Comparison of ENCODE assay signal across 39 mouse cellular contexts in genomic region chr9:35567995-35568394, GRCm38 (mm10). TPM values are rescaled to one million over a fixed set of nuclear protein-coding genes. Genes with fewer than 3 reads are reported as not detected.
DNase-seq lines count a peak whose midpoint lies in the region; ATAC-seq and TF ChIP-seq lines count a peak whose summit lies in the region.
"Had no signal": no experiment of that assay in that cellular context is flagged by ENCODE, and none has a peak within 500 bp of the region (broad histone marks: within the 10 kb centered on the region; RNA-seq: fewer than 3 reads in every experiment).

No protein-coding gene starts in this region.

- H3K4me3 ChIP-seq in heart, embryonic 11.5 days (ENCODE audit: low read depth, low read length): peak overlapping the region; percentile 8; the same call in 1 of the 2 replicates
- no peak overlapping the region for H3K4me3 ChIP-seq in heart, embryonic 10.5 days
- no peak overlapping the region for H3K4me3 ChIP-seq in midbrain, embryonic 11.5 days (ENCODE audit: low read depth, low read length)
- H3K4me3 ChIP-seq in midbrain, embryonic 16.5 days (ENCODE audit: low read depth, low read length): no peak overlapping the region
- peak overlapping the region; percentile 82; the same call in 1 of the 2 replicates for H3K4me3 ChIP-seq in liver, embryonic 13.5 days (replicated peaks)
- no peak overlapping the region for H3K4me3 ChIP-seq in myocyte
- H3K4me3 ChIP-seq: embryonic facial prominence, embryonic 15.5 days; heart, embryonic 12.5 days; hindbrain, embryonic 12.5 days; lung, embryonic 15.5 days; neural tube, embryonic 15.5 days had no signal

- H3K27ac ChIP-seq in heart, embryonic 11.5 days (ENCODE audit: low read depth, low read length): no peak overlapping the region
- no peak overlapping the region for H3K27ac ChIP-seq in heart, embryonic 10.5 days
- no peak overlapping the region for H3K27ac ChIP-seq in midbrain, embryonic 11.5 days (ENCODE audit: low read depth, low read length)
- H3K27ac ChIP-seq in midbrain, embryonic 16.5 days (ENCODE audit: low read length): no peak overlapping the region
- H3K27ac ChIP-seq in liver, embryonic 13.5 days: no peak overlapping the region
- H3K27ac ChIP-seq: embryonic facial prominence, embryonic 15.5 days; hindbrain, embryonic 12.5 days; hindbrain, postnatal 0 days; lung, embryonic 15.5 days; midbrain, embryonic 13.5 days; neural tube, embryonic 15.5 days had no signal

- H3K9ac ChIP-seq in heart, embryonic 11.5 days (ENCODE audit: low read depth, low read length): no peak overlapping the region
- H3K9ac ChIP-seq in midbrain, embryonic 11.5 days (ENCODE audit: low read length): no peak overlapping the region
- H3K9ac ChIP-seq in midbrain, embryonic 16.5 days (ENCODE audit: low read depth, low read length): no peak overlapping the region
- H3K9ac ChIP-seq in liver, embryonic 13.5 days: peak overlapping the region; percentile 87; the same call in 1 of the 2 replicates
- H3K9ac ChIP-seq: embryonic facial prominence, embryonic 15.5 days; heart, embryonic 12.5 days; hindbrain, embryonic 12.5 days; lung, embryonic 15.5 days; midbrain, embryonic 13.5 days; neural tube, embryonic 15.5 days had no signal

- DNase-seq in heart, embryonic 10.5 days (ENCODE audit: low spot score): no peak
- DNase-seq in midbrain, embryonic 11.5 days (ENCODE audit: low spot score, missing footprints): peak; percentile 61
- DNase-seq in liver, embryonic 13.5 days: no peak
- DNase-seq in gastrocnemius, adult 8-10 months (ENCODE audit: low spot score in 2 of 2): no peak
- DNase-seq: adrenal gland, adult 2 months; B cell, adult 2 months; cerebellum, adult 2 months; cerebellum, postnatal 14 days; gastrocnemius, postnatal 14 days; heart, postnatal 14 days; kidney, adult 9 months; kidney, postnatal 10 days; retina, postnatal 1 day; right cerebral cortex, postnatal 14 days; thymus, postnatal 14 days had no signal

- 0 out of 2 replicates have a peak, but pooled peaks cover 3% of the 10 kb centered on the region for H3K4me1 ChIP-seq in heart, embryonic 11.5 days (ENCODE audit: control insufficient read depth, insufficient read depth, low read length)
- H3K4me1 ChIP-seq in heart, embryonic 10.5 days: peaks cover 10% of the 10 kb centered on the region; the same call in 1 of the 2 replicates
- peaks cover 9% of the 10 kb centered on the region for H3K4me1 ChIP-seq in midbrain, embryonic 11.5 days (ENCODE audit: control insufficient read depth, insufficient read depth, low read length)
- peaks cover 9% of the 10 kb centered on the region for H3K4me1 ChIP-seq in midbrain, embryonic 16.5 days (ENCODE audit: control insufficient read depth, insufficient read depth, low read length)
- H3K4me1 ChIP-seq in liver, embryonic 13.5 days (replicated peaks): peaks cover 28% of the 10 kb centered on the region

- WGBS in heart, embryonic 11.5 days (ENCODE audit: insufficient replicate concordance): 81% methylated on average over 3 of the region's 3 CpGs
- 88% methylated on average over 3 of the region's 3 CpGs for WGBS in heart, embryonic 10.5 days
- 87% methylated on average over 3 of the region's 3 CpGs for WGBS in midbrain, embryonic 11.5 days
- WGBS in midbrain, embryonic 16.5 days: 87% methylated on average over 3 of the region's 3 CpGs
- 78% methylated on average over 3 of the region's 3 CpGs for WGBS in liver, embryonic 13.5 days (ENCODE audit: insufficient replicate concordance)

- ATAC-seq in heart, embryonic 11.5 days (replicated peaks; ENCODE audit: insufficient number of reproducible peaks, low FRiP score, low TSS enrichment): no peak
- ATAC-seq in midbrain, embryonic 11.5 days (ENCODE audit: low FRiP score): no peak
- no peak for ATAC-seq in midbrain, embryonic 16.5 days
- no peak for ATAC-seq in liver, embryonic 13.5 days (ENCODE audit: low read depth)
- ATAC-seq: activated CD4-positive, CD25-positive, alpha-beta regulatory T cell, adult 4 months; hindbrain, postnatal 0 days; intestine, embryonic 16.5 days; midbrain, embryonic 13.5 days had no signal

- no peak for TF ChIP-seq POLR2A in myocyte (IDR thresholded peaks at IDR 0.05; ENCODE audit: insufficient read length, low read depth)

- peaks cover 62% of the 10 kb centered on the region for H3K79me2 ChIP-seq in myocyte (ENCODE audit: control insufficient read depth, insufficient read depth)

- no peak overlapping the region for H3ac ChIP-seq in myocyte (ENCODE audit: control insufficient read depth, insufficient read length)

- 0 out of 2 replicates have a peak, but pooled peaks cover 3% of the 10 kb centered on the region for H3K27me3 ChIP-seq in heart, embryonic 11.5 days (ENCODE audit: control insufficient read depth, insufficient read depth, low read length)
- H3K27me3 ChIP-seq in heart, embryonic 10.5 days (ENCODE audit: insufficient read depth, poor library complexity, severe bottlenecking): no peaks in the 10 kb centered on the region
- no peaks in the 10 kb centered on the region for H3K27me3 ChIP-seq in midbrain, embryonic 11.5 days (ENCODE audit: control insufficient read depth, insufficient read depth, low read length)
- H3K27me3 ChIP-seq in midbrain, embryonic 16.5 days (ENCODE audit: control insufficient read depth, insufficient read depth, low read depth, low read length): no peaks in the 10 kb centered on the region
- peaks cover 11% of the 10 kb centered on the region for H3K27me3 ChIP-seq in liver, embryonic 13.5 days
- no peaks in the 10 kb centered on the region for H3K27me3 ChIP-seq in myocyte (ENCODE audit: control insufficient read depth, insufficient read depth, insufficient read length)
- H3K27me3 ChIP-seq: embryonic facial prominence, embryonic 15.5 days; heart, embryonic 12.5 days; hindbrain, embryonic 12.5 days; lung, embryonic 15.5 days; midbrain, embryonic 13.5 days; neural tube, embryonic 15.5 days had no signal

- H3K9me3 ChIP-seq in heart, embryonic 11.5 days (replicated peaks; ENCODE audit: control insufficient read depth, low read length): no peaks in the 10 kb centered on the region
- H3K9me3 ChIP-seq in heart, embryonic 10.5 days: no peaks in the 10 kb centered on the region
- no peaks in the 10 kb centered on the region for H3K9me3 ChIP-seq in midbrain, embryonic 11.5 days (ENCODE audit: control insufficient read depth, low read length)
- no peaks in the 10 kb centered on the region for H3K9me3 ChIP-seq in midbrain, embryonic 16.5 days (replicated peaks; ENCODE audit: control insufficient read depth, low read length, poor library complexity, severe bottlenecking)
- no peaks in the 10 kb centered on the region for H3K9me3 ChIP-seq in liver, embryonic 13.5 days (replicated peaks)
- H3K9me3 ChIP-seq: embryonic facial prominence, embryonic 15.5 days; heart, embryonic 12.5 days; hindbrain, embryonic 12.5 days; lung, embryonic 15.5 days; midbrain, embryonic 13.5 days; neural tube, embryonic 15.5 days had no signal

- no peak overlapping the region for H3K4me2 ChIP-seq in heart, embryonic 11.5 days
- no peak overlapping the region for H3K4me2 ChIP-seq in midbrain, embryonic 11.5 days
- no peak overlapping the region for H3K4me2 ChIP-seq in midbrain, embryonic 16.5 days (ENCODE audit: low read length)
- H3K4me2 ChIP-seq in liver, embryonic 13.5 days: peak overlapping the region; percentile 46
- H3K4me2 ChIP-seq in myocyte (ENCODE audit: low read depth): peak overlapping the region; percentile 80
- H3K4me2 ChIP-seq: embryonic facial prominence, embryonic 15.5 days; heart, embryonic 12.5 days; hindbrain, embryonic 12.5 days; midbrain, embryonic 13.5 days; neural tube, embryonic 15.5 days had no signal

- peaks cover 8% of the 10 kb centered on the region for H3K36me3 ChIP-seq in heart, embryonic 11.5 days (ENCODE audit: control insufficient read depth, insufficient read depth, low read length)
- H3K36me3 ChIP-seq in heart, embryonic 10.5 days: peaks cover 40% of the 10 kb centered on the region
- peaks cover 6% of the 10 kb centered on the region; the same call in 1 of the 2 replicates for H3K36me3 ChIP-seq in midbrain, embryonic 11.5 days (ENCODE audit: control insufficient read depth, insufficient read depth, low read length)
- peaks cover 12% of the 10 kb centered on the region for H3K36me3 ChIP-seq in midbrain, embryonic 16.5 days (ENCODE audit: control insufficient read depth, insufficient read depth, low read length)
- peaks cover 44% of the 10 kb centered on the region for H3K36me3 ChIP-seq in liver, embryonic 13.5 days
- peaks cover 47% of the 10 kb centered on the region for H3K36me3 ChIP-seq in myocyte (ENCODE audit: control insufficient read depth, insufficient read depth)

RNA-seq across cellular contexts. Expression of gene Pate2, which starts 2.1 kb away (rescaled TPM):
- polyA plus RNA-seq in heart, embryonic 11.5 days (2014; fragmentation: Nextera tagmentation; extraction: Ambion mirVana): 0.46 and 0.73 TPM in 2 replicates
- polyA plus RNA-seq in heart, embryonic 10.5 days (2016; fragmentation: Nextera tagmentation; extraction: Ambion mirVana): 0.48 and 0.51 TPM in 2 replicates
- polyA plus RNA-seq in midbrain, embryonic 11.5 days (2014; fragmentation: Nextera tagmentation; extraction: Ambion mirVana): 0.96 and 1.8 TPM in 2 replicates
- polyA plus RNA-seq in midbrain, embryonic 16.5 days (2015; fragmentation: Nextera tagmentation; extraction: Ambion mirVana): 1.2 and 1.3 TPM in 2 replicates
- polyA plus RNA-seq in liver, embryonic 13.5 days (2015; fragmentation: Nextera tagmentation; extraction: Ambion mirVana): 0.25 and 0.36 TPM in 2 replicates
- polyA plus RNA-seq in myocyte (2012; fragmentation: generic; extraction: Trizol): 0.24 TPM
- not detected for total RNA-seq in gastrocnemius, adult 8-10 months (2022)
- total RNA-seq: granulocyte monocyte progenitor cell, adult 5-6 weeks; heart, postnatal 14 days; liver, adult 2 months; monocyte, adult 5-6 weeks had no signal
- polyA plus RNA-seq: large intestine, adult 2 months; liver, adult 2 months had no signal

RNA-seq across cellular contexts. Expression of gene Hyls1, which starts 2.2 kb away (rescaled TPM):
- 15.4 and 16.0 TPM in 2 replicates for polyA plus RNA-seq in heart, embryonic 11.5 days (2014; fragmentation: Nextera tagmentation; extraction: Ambion mirVana)
- 12.4 and 13.8 TPM in 2 replicates for polyA plus RNA-seq in heart, embryonic 10.5 days (2016; fragmentation: Nextera tagmentation; extraction: Ambion mirVana)
- 32.6 and 34.7 TPM in 2 replicates for polyA plus RNA-seq in midbrain, embryonic 11.5 days (2014; fragmentation: Nextera tagmentation; extraction: Ambion mirVana)
- 16.0 and 17.9 TPM in 2 replicates for polyA plus RNA-seq in midbrain, embryonic 16.5 days (2015; fragmentation: Nextera tagmentation; extraction: Ambion mirVana)
- polyA plus RNA-seq in liver, embryonic 13.5 days (2015; fragmentation: Nextera tagmentation; extraction: Ambion mirVana): 9.8 and 11.9 TPM in 2 replicates
- polyA plus RNA-seq in myocyte (2012; fragmentation: generic; extraction: Trizol): 5.1 TPM
- 1 to 10 TPM in 1 of 4 experiments, under 1 TPM in 3; 0.48 to 1.0 (median 0.93) TPM for total RNA-seq in gastrocnemius, adult 8-10 months (2022)

RNA-seq across cellular contexts. Expression of gene Pus3, which starts 9.6 kb away (rescaled TPM):
- 16.8 and 17.6 TPM in 2 replicates for polyA plus RNA-seq in heart, embryonic 11.5 days (2014; fragmentation: Nextera tagmentation; extraction: Ambion mirVana)
- 15.5 and 17.3 TPM in 2 replicates for polyA plus RNA-seq in heart, embryonic 10.5 days (2016; fragmentation: Nextera tagmentation; extraction: Ambion mirVana)
- 23.8 and 24.8 TPM in 2 replicates for polyA plus RNA-seq in midbrain, embryonic 11.5 days (2014; fragmentation: Nextera tagmentation; extraction: Ambion mirVana)
- polyA plus RNA-seq in midbrain, embryonic 16.5 days (2015; fragmentation: Nextera tagmentation; extraction: Ambion mirVana): 14.4 and 15.0 TPM in 2 replicates
- polyA plus RNA-seq in liver, embryonic 13.5 days (2015; fragmentation: Nextera tagmentation; extraction: Ambion mirVana): 9.3 and 11.4 TPM in 2 replicates
- polyA plus RNA-seq in myocyte (2012; fragmentation: generic; extraction: Trizol): 4.2 TPM
- total RNA-seq in gastrocnemius, adult 8-10 months (2022): 10 to 100 TPM in 1 of 4 experiments, 1 to 10 TPM in 3; 7.8 to 11.1 (median 9.2) TPM

RNA-seq across cellular contexts. Expression of gene Ddx25, which starts 9.7 kb away (rescaled TPM):
- 2.5 TPM in 2 replicates for polyA plus RNA-seq in heart, embryonic 11.5 days (2014; fragmentation: Nextera tagmentation; extraction: Ambion mirVana)
- polyA plus RNA-seq in heart, embryonic 10.5 days (2016; fragmentation: Nextera tagmentation; extraction: Ambion mirVana): 2.8 and 3.6 TPM in 2 replicates
- 9.5 and 9.8 TPM in 2 replicates for polyA plus RNA-seq in midbrain, embryonic 11.5 days (2014; fragmentation: Nextera tagmentation; extraction: Ambion mirVana)
- polyA plus RNA-seq in midbrain, embryonic 16.5 days (2015; fragmentation: Nextera tagmentation; extraction: Ambion mirVana): 31.0 and 32.4 TPM in 2 replicates
- polyA plus RNA-seq in liver, embryonic 13.5 days (2015; fragmentation: Nextera tagmentation; extraction: Ambion mirVana): 0.39 and 0.42 TPM in 2 replicates
- polyA plus RNA-seq in myocyte (2012; fragmentation: generic; extraction: Trizol): not detected
- total RNA-seq in gastrocnemius, adult 8-10 months (2022): not detected
- total RNA-seq: granulocyte monocyte progenitor cell, adult 5-6 weeks; heart, postnatal 14 days; liver, adult 2 months had no signal

RNA-seq across cellular contexts. Expression of gene Pate4, which starts 43.7 kb away (rescaled TPM):
- not detected in 2 replicates for polyA plus RNA-seq in heart, embryonic 11.5 days (2014; fragmentation: Nextera tagmentation; extraction: Ambion mirVana)
- not detected in 2 replicates for polyA plus RNA-seq in heart, embryonic 10.5 days (2016; fragmentation: Nextera tagmentation; extraction: Ambion mirVana)
- not detected in 2 replicates for polyA plus RNA-seq in midbrain, embryonic 11.5 days (2014; fragmentation: Nextera tagmentation; extraction: Ambion mirVana)
- polyA plus RNA-seq in midbrain, embryonic 16.5 days (2015; fragmentation: Nextera tagmentation; extraction: Ambion mirVana): not detected in 2 replicates
- not detected in 2 replicates for polyA plus RNA-seq in liver, embryonic 13.5 days (2015; fragmentation: Nextera tagmentation; extraction: Ambion mirVana)
- not detected for polyA plus RNA-seq in myocyte (2012; fragmentation: generic; extraction: Trizol)
- total RNA-seq in gastrocnemius, adult 8-10 months (2022): not detected
- total RNA-seq: adrenal gland, adult 2 months; adrenal gland, postnatal 4 days; ES-E14; gastrocnemius, postnatal 14 days; granulocyte monocyte progenitor cell, adult 5-6 weeks; heart, postnatal 14 days; hindbrain, postnatal 0 days; left cerebral cortex, postnatal 10 days; liver, adult 2 months; megakaryocyte progenitor cell, adult 5-6 weeks; monocyte, adult 5-6 weeks had no signal
- polyA plus RNA-seq: adrenal gland, adult 2 months; cerebellum, adult 2 months; cortical plate, adult 2 months; heart, embryonic 12.5 days; hindbrain, embryonic 12.5 days; hindbrain, postnatal 0 days; intestine, embryonic 16.5 days; large intestine, adult 2 months; limb, embryonic 11.5 days; liver, adult 2 months; lung, embryonic 15.5 days; midbrain, embryonic 13.5 days; neural tube, embryonic 15.5 days; small intestine, adult 2 months; stomach, embryonic 14.5 days had no signal

Comparison
In these comparisons a context has a peak if more than half of its experiments do, and no peak if none do; other contexts are left out.
1. H3K4me3 ChIP-seq: peak in heart, embryonic 11.5 days (single experiment) and liver, embryonic 13.5 days (single experiment); none in heart, embryonic 10.5 days (single experiment), midbrain, embryonic 11.5 days (single experiment), midbrain, embryonic 16.5 days (single experiment) and myocyte (single experiment).
2. H3K4me2 ChIP-seq: peak in liver, embryonic 13.5 days (single experiment) and myocyte (single experiment); none in heart, embryonic 11.5 days (single experiment), midbrain, embryonic 11.5 days (single experiment) and midbrain, embryonic 16.5 days (single experiment).